Mouse (Mus musculus): ENCODE data around the gene Dna2. TPM values are rescaled to one million over a fixed set of nuclear protein-coding genes. Genes with fewer than 3 reads are reported as not detected.

Gene Dna2
- 1.00 TPM for total RNA-seq (2023)

GRCm38 (mm10) chr10:62946738-62947471 lies at the start of gene Dna2:
TSS of gene Dna2 (plus strand) at chr10:62947026.

GRCm38 (mm10) chr10:62908896-62909295 lies 37.9 kb upstream of the Dna2 start, which contains the start of gene Tet1:
TSS of gene Tet1 (minus strand) at chr10:62908996.

GRCm38 (mm10) chr10:62919925-62920765 lies 26.7 kb upstream of the Dna2 start, which contains the start of gene Slc25a16:
TSS of gene Slc25a16 (plus strand) at chr10:62920633.

GRCm38 (mm10) chr10:62980039-62980954 lies 33.5 kb downstream of the Dna2 start, which contains the start of gene Rufy2:
TSS of gene Rufy2 (plus strand) at chr10:62980223.

Other genes with a start within 250 kb of the Dna2 start
- 0.21 TPM for gene Stox1, start 220.9 kb upstream of the Dna2 start, total RNA-seq (2023)
- gene Ccar1, start 154.7 kb upstream of the Dna2 start, total RNA-seq (2023): 130 TPM
- 19.0 TPM for gene Tet1, start 38.0 kb upstream of the Dna2 start, total RNA-seq (2023)
- 12.5 TPM for gene Slc25a16, start 26.4 kb upstream of the Dna2 start, total RNA-seq (2023)
- gene Rufy2, start 33.2 kb downstream of the Dna2 start, total RNA-seq (2023): 45.6 TPM
- 78.8 TPM for gene Hnrnph3, start 77.2 kb downstream of the Dna2 start, total RNA-seq (2023)
- gene Pbld2, start 77.3 kb downstream of the Dna2 start, total RNA-seq (2023): 3.2 TPM
- gene Pbld1, start 113.1 kb downstream of the Dna2 start, total RNA-seq (2023): 1.1 TPM
- gene Atoh7, start 152.6 kb downstream of the Dna2 start, total RNA-seq (2023): not detected